Mouse (Mus musculus) urinary bladder, postnatal 25 days (tissue): Measurements from ENCODE around the gene Clec1b.

ENCODE experiments used
- DNase-seq: peaks from one replicate; pipeline ENCODE4 v3.0.0; 2022; ENCODE audit warnings: low spot score

The Clec1b gene

DNA sequence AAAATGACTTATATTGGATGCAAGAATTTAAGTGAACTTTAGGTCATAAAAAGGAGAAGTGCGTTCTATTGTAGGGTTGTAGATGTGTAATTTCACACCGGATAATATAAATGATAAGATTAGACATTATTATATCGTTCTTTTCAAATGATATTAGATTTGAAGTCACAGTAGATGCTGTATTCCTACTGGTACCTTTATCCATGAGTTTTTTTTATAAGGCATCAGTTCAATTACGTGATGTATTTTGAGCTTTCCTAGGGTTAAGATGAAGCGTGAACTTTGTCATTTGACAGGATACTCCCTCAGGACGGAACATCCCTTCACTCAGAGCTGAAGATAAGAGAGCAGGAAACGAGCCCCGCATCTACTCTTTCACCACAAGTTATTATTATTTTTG, at the start of gene Clec1b:
Gene Clec1b (plus strand): TSS at position 301 of the 400 bp plus-strand sequence.
- no peak for DNase-seq

DNA sequence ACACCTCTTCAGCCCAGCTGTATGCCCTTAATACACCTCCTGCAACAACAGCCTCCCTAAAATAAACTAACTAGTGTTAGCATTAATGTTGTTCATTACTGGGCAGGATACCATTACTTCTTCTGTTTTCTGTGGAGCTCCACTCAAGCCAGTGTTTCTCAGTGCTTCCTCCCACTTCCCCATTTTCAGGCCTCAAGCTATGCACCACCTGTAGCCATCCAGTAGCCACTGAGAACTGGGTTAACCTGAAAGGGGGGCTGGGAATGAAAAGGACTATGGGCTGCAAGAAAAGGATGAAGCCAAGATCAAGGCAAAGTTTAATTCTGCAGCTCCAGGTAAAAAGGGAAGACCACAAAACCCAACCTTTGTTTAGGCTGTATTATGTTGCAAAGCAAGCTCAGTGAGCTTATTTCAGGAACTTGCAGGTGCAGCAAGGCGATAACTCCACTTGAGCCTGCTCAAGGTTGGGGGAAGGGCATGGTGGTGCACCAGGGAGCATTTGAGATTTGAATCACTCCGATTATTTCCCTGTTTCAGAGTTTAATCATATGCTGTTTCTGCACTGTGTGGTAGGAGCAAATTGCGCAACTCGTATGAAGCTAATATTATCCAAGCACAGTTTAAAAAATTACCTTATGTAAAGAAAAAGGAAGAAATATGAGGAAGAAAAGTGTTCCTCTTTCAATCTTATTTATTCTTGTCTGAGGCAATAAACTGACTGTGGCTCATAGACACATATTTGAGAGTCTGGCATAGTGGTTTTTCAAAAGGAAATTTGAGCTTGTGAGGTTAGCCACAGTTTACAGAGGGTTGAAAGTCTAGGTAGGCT, 47.4 kb upstream of the Clec1b start:
- peak; percentile 7 for DNase-seq

DNA sequence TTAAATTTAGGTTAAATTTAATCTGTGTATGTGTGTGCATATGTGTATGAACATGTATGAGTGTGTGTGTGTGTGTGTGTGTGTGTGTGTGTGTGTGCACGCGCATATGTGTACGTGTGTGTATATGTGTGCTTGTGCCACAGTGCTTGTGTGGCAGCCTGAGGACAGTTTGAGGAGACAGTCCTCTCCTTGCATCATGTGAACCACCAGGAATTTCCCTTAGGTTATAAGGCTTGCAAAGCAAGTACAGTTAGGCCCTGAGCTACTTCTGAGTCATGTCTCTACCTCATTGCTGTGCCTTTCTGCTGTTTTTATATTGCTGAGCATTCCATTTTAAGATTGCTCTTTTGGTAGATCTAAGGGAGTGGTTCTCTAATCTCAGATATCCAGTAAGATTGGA, 46.0 kb upstream of the Clec1b start:
- no peak for DNase-seq

DNA sequence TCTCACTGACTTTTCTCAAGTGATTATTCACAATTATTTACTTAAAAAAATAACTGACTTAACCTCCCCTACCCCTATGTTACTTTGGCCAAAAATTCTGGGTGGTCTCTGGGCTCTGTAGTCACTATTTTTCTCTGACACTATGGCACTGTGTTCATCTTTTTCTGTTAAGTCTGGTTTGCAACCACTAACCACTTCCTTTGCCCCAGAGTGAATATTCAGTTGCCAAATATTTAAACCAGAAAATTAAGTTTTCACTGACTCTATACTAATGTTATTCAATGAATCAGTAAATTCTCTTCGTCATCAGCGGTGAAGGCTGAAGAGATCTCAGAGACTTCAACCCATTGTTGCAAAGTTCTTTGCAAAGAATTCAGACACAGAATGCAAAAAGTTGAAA, 41.3 kb upstream of the Clec1b start:
- no peak for DNase-seq

DNA sequence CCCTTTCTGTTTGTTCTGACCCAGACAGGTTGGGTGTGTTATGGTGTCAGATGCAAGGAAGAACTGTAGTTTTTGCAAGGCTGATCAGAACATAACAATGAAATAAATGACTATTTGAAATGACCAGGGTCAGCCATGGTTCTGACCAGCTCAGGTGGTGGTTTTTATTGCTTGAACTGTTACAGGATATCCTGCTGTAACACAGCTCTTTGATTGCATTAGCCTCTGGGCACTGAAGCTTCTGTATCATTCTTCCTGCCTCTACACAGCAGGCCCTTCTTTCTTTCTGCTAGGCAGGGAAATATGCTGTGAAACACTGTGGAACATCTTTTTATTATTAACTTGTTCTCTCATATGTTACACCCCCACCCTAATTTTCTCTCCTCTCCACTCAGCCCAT, 40.7 kb upstream of the Clec1b start:
- no peak for DNase-seq

DNA sequence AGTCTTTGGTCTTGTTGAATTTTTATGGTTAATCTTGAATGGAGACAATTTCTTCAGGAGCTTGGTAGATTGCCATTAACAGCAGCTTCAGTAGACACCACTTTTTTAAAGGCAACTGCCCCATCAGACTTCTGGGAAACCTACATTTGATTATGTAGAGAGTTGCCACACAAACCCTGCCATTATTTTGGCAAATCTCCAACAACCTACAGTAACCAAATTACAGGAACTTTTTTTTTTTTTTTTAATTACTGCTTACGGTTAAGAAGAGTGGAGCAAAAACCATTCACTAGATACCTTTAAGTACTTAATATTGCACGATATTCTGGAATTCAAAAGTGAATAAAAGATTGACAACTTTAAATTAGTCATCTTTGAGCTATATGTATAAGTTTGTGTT, 37.6 kb upstream of the Clec1b start:
- no peak for DNase-seq

DNA sequence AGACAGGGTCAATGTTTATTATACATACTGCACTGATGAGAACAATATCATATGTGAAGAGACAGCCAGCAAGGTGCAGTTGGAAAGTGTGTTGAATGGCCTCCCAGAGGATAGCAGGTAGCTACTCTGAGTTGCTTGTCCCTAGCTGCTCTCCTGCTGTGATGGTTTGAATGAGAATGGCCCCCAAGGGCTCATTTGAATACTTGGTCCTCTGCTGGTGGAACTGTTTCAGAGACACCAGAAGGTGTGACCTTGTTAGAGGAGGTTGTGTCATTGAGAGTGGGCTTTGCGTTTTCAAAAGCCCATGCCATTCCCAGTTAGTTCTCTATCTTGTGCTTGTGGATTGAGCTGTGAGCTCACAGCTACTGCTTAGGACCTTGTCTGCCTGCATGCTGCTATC, 33.2 kb upstream of the Clec1b start:
- DNase-seq = no peak

DNA sequence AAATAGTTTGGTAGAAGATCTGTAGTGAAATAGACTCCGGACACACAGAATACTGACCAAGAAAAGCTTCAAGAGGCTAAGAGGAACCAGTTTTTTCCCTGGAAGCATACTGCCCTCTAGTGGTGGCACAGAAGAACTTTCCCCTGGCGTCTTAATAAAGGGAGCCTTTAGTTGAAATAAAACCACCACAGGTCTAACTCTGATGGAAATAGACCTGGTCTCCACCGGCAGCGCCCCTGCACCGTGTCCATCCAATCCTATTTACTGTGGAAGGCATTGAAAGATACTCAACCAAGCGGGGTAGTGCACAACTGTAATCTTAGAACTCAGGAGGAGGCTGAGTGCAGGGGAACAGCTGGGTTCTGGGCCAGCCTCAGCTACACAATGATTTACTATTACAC, 31.1 kb upstream of the Clec1b start:
- DNase-seq = peak; percentile 47

DNA sequence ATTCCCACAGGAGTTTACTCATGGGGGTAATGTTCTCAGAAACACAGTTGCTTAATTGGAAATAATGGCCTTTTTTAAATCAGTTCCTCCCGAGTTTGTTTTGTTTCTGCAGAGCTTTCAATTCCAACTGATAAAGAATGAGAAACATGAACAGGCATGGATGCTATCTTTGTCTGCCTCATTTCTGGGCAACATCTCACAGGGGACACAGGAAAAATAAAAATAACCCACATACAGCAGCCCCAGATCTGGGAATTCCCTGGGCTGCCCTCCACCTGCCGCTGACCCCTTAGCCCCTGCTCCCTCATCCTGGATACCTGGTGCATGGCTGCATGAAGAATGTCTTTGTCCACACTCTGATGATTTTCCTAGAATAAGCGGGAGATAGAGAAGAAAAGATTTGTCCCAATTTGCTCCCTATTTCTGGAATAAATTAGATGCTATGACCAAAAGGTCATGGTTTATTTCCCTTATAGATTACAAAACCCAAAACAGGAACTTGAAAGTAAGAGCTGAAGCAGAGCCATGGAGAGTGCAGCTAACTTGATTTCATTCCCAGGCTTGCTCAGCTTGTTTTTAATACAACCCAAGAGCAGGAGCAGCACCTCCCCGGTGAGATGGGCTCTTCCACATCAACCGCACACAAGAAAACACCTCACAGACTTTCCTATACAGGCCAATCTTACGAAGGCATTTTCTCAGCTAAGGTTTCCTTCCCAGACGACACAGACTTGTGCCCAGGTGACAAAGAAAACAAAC, 27.5 kb upstream of the Clec1b start:
- DNase-seq = no peak

DNA sequence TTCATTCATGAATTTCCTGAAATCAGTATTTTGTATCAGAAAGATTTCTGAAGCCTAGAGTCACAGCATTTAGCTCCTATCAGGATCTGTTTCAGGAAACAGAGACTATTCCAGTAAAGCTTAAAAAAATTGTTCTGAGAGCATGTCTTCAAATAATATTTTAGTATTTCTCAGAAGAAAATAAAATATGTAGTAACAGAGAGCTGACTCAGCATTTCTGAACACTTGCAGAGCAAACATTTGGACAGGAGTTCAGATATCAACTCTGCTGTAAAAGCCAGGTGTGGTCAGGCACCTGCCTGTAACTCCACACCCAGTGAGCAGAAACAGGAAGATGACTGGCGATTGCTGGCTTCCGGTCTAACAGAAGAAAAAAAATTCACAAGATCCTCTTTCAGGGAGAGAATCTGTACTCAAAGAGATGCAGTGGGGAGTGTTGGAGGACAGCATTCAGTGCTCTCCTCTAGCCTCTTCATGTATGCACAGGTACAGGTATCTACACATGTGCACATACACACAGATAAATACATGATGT, 22.1 kb upstream of the Clec1b start:
- no peak for DNase-seq

DNA sequence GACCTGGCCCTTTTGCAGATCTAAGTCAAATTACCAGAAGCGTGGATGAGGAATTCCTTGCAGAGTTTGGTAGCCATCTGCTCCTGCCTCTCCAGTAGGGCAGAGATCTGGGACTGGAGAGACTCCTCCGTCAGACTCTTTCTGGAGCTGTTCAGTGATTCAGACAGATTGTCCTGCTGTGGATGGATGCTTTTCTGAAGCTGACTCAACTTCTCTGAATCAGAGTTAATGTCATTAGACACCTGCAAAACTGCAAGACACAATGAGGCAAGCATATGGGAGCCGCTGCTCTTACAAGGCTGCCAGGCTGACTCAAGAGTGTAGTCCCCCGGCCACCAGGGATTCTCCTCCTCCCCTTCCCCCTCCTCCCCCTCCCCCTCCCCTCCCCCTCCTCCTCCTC, 16.6 kb upstream of the Clec1b start:
- no peak for DNase-seq

DNA sequence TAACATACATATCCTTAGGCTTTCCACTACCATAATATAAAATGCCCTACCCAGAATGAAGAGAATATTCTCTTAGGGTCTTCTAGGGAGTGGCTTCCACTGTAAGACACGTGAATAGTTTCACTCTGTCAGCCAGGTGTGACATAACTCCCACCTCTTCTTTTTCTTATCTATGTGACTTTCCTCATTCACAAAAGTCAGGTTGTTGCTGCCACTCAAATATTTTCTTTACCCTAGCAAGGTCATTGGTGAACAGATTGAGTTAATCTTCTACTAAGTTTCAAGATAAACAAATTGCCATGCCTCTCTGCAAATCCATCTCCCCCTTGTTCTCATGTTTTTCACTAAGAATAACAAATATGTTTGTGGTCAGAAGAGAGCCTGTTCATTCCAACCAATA, 15.4 kb upstream of the Clec1b start:
- no peak for DNase-seq

DNA sequence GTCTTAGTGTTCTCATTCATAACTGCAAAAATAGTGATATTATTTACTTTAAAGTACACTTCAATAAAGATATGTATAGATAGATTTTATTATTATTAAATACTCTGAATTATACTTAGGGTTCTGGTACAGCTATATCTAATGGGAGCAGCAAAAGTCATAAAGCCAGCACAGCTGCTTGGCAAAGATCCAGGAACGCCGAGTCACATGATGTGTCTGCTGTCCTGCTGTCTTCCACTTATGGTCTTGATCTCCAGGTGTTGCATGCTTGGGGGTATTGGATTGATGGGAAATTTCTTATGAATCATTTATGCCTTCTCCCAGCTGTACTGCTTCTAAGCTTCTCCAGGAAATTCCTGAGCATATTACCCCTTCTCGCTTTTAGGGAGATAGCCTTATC, 13.6 kb upstream of the Clec1b start:
- no peak for DNase-seq

DNA sequence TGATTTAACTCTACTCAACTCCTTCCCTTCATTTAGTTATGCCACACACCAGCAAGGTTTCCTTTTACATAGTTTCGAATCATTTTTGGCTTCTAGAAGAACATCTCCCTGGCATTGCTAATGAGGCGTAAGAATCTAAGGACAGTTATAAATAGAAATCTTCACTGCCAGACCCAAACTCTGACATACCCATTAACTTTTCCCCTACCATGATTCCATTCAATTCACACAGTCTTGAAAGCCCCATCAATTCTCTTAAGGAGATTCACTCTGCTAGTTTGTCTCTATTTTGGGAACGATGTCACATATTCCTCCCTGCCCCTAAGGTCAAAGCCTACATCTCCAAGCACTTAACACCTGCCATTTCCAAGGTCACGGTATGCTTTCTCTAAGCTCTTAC, 12.1 kb upstream of the Clec1b start:
- no peak for DNase-seq

DNA sequence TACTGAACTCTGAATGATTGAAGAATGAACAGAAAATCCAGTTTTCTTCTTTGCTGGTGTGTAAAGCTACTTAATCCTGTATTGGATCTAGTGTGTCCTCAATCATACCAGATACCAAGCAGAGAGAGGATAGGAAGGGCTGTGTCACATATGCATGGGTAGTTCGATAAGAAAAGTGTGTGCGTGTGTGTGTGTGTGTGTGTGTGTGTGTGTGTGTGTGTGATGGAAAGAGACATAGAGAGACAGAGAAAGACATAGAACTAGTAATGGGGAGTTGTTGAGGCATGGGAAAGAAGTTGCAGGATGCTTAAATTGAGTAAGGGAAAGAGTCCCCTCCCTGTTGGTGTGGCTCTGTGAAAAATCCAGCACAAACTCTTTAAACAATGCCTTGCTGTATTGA, 11.3 kb upstream of the Clec1b start, which contains the start of gene Clec12b:
Gene Clec12b (minus strand): TSS at position 101 of the 400 bp plus-strand sequence.
- DNase-seq = no peak

DNA sequence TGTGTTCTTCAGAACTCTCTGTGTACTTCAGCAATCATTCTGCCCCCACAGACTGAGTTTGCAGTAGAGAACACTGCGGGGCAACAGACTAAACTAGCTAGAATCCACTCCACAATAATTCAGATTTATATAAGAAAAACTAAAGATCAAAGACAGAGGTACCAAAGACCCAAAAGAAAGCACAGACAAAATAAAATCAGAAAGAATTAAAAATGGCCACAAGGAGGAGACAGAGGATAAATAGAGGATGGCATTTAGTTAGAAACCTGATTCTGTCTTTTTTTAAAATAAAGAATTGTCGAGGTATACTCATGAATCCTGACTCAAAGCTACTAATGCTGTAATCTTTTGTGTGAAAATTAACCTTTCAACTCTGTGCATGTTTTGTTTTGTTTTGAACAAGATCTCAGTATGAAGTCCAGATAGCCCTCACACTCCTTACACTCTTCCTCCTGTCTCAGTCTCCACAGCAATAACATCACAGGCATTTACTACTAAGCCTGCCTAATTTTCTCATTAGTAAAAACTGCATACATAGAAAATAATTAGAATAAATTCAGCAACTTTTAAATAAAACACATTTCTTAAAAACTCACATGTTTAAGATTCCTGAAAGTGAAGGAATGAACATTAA, 3.9 kb upstream of the Clec1b start:
- no peak for DNase-seq

DNA sequence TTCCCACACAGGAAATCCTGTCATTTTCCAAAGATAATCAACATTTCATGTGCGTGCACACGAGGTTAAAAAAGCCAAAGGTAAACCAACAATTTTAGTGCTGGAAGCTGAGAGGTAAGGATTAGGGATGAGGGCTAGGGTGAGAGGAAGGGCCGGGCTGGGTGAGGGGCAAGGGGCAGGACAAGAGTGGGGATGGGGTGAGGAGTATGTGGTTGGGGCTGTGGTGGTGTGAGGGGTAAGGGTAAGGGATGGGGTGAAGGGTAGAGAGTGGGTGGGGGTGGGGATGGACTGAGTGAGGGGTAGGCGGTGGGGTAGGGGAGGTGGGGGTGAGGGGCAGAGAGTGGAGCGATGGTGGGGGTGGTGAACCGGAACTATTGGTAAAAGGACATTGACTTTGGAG, 3.4 kb upstream of the Clec1b start:
- DNase-seq = no peak

DNA sequence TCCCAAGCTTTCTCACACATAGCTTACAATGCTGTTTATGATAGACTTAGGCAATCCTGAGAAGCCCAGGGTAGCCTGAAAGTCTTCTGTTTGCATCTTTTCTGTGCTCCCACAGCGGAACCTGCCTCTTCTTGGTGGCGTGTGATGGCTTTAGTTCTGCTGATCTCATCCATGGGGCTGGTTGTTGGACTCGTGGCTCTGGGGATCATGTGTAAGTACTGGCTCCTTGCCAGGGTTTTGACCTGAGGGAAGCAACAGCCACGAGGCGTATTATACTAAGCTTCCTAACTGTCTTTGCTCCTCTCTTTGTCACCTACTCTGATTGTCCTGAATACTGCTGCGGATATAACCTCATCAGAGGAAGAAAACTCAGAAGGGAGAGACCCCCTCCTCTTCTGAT, 2.8 kb downstream of the Clec1b start:
- no peak for DNase-seq

DNA sequence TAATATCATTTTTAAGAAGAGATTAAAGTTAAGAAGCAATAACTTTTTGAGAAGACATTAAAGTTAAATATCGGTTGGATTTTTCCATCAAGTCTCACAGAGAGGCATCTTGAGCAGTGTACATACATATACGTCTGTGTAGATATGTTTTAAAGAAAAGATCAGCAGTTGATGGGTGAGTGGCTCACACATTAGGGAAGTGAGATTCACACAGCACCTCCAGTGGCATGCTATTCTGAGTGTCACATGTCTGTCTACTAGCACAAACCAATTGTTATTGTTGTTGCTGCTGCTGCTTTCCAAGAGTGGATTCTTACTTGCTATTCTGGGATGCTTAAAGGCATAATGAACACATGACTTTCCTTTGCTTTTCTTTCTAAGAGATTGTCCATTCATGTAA, 5.3 kb downstream of the Clec1b start:
- DNase-seq = no peak

DNA sequence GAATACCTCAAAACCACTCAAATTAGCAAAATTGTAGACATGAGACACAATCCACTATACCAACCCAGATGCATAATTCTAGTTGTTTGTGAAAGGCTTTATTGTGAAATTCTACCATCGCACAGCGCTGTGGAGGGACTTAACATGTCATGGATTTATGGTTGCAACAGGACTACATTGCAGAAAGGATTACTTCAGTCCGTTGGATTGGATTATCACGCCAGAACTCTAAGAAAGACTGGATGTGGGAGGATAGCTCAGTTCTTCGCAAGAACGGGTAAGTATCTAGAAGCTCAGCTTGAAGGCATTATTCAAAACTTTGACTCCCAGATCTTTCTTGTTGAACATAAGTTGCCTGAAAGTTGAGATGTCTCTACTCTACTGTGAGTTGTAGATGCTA, 6.3 kb downstream of the Clec1b start:
- DNase-seq = no peak

DNA sequence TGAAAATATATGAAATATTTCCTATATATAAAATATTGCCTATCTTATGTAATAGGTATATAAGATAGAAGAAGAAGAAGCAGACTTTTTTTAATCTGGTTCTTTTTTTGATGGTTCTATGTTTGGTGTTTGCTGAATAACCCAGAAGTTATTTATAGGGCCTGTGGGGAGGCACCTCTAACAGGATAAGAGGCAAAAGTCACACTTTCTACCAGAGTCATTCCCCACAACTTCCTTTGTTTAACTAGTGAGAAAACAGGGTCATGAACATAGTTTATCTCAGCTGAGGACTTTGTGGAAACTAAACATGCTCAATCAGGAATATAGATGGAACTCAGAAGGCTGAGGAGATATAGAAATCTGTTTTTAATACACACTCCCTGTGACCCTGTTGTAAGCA, 8.9 kb downstream of the Clec1b start:
- no peak for DNase-seq

DNA sequence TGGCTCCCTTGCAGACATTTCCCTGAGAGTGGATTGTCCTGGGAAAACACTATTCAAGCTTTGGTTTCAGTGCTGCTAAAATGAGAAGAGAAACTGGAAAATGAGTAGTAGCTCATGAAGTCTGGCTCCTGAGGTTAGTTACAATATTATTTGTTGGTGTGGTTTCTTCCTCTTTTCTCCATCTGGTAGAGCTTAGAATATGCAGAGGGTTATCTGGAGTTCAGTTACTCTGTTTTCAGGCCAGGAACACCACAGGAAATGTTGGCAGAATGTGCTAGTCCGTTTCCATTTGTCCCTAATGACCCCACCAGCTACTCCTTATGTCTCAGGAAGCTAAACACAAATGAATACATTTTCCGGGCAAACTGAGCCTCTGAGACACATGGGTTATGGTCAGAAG, 10.2 kb downstream of the Clec1b start:
- DNase-seq = no peak

DNA sequence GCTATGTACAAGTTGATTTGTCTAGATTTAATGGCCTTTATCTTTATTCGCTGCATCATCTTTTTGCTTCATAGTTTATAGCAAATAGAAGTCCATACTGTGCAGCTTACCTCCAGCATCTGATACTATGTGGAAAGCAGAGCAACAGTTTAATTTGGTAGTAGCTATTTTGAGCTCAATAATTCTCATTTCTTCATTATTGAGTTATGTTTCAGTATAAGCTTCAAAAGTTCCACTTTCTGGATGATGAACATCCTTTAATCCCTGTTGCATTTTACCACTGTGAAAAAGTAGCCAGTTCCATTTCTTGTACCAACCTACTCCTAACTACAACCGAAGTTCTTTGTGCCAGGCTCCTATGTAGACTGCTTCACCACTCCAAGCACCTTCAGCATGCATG, 11.5 kb downstream of the Clec1b start, which contains the start of gene Clec9a:
Gene Clec9a (plus strand): TSS at position 301 of the 400 bp plus-strand sequence.
- no peak for DNase-seq
